Mouse (Mus musculus) midbrain, embryonic 16.5 days (tissue): ENCODE data around the gene Cacna1d. TPM values are rescaled to one million over a fixed set of nuclear protein-coding genes. Genes with fewer than 3 reads are reported as not detected.

Experiments
- ATAC-seq: fragments of 200-750 bp; cut with Nextera tagmentation; 2 replicates; pipeline ENCODE4 v1.8.0; 2017; ENCODE audit warnings: moderate TSS enrichment
- H3K27ac ChIP-seq: fragments of 300-500 bp; sonication (generic); 2 replicates; pipeline ENCODE4 v1.5.1; 2014; ENCODE audit warnings: mild to moderate bottlenecking, low read length, mixed read lengths
- H3K27me3 ChIP-seq: fragments of 300-500 bp; sonication (generic); 2 replicates; pipeline ENCODE4 v1.6.1; 2014; ENCODE audit warnings: low read depth, low read length, mixed read lengths; ENCODE audit not compliant: control insufficient read depth, insufficient read depth
- H3K36me3 ChIP-seq: fragments of 300-500 bp; sonication (generic); 2 replicates; pipeline ENCODE4 v1.6.1; 2014; ENCODE audit warnings: mild to moderate bottlenecking, low read length, moderate library complexity, mixed read lengths; ENCODE audit not compliant: control insufficient read depth, insufficient read depth
- H3K4me1 ChIP-seq: fragments of 300-500 bp; sonication (generic); 2 replicates; pipeline ENCODE4 v1.6.1; 2014; ENCODE audit warnings: mild to moderate bottlenecking, low read length, mixed read lengths; ENCODE audit not compliant: control insufficient read depth, insufficient read depth
- H3K4me2 ChIP-seq: fragments of 300-500 bp; sonication (generic); 2 replicates; pipeline ENCODE4 v1.6.1; 2014; ENCODE audit warnings: mild to moderate bottlenecking, low read length, mixed read lengths
- H3K4me3 ChIP-seq: fragments of 300-500 bp; sonication (generic); 2 replicates; pipeline ENCODE4 v1.5.1; 2014; ENCODE audit warnings: low read depth, mild to moderate bottlenecking, low read length, moderate library complexity, mixed read lengths
- H3K9ac ChIP-seq: fragments of 300-500 bp; sonication (generic); 2 replicates; pipeline ENCODE4 v1.6.1; 2014; ENCODE audit warnings: low read depth, low read length, mixed read lengths
- H3K9me3 ChIP-seq: fragments of 300-500 bp; sonication (generic); replicated peaks from 2 replicates; pipeline ENCODE4 v1.6.1; 2014; ENCODE audit warnings: mild to moderate bottlenecking, low read length, mixed read lengths; ENCODE audit not compliant: control insufficient read depth, poor library complexity, severe bottlenecking
- WGBS: fragments of 180-500 bp; shearing (Covaris S2); extraction: QIAGEN DNeasy Blood & Tissue Kit; methylation state at CpG from one replicate; pipeline ENCODE4 v1.1.7; 2014; 5-methylcytosine and 5-hydroxymethylcytosine counted together
- polyA plus RNA-seq: library from polyadenylated mRNA; unstranded; fragments of >200 nt; fragmentation: Nextera tagmentation; extraction: Ambion mirVana; gene quantifications from 2 replicates; pipeline ENCODE4 v1.2.1, GENCODE M21; 2015

Cacna1d gene
- polyA plus RNA-seq, 1 experiment from 2014 or later = 10.5 TPM

DNA sequence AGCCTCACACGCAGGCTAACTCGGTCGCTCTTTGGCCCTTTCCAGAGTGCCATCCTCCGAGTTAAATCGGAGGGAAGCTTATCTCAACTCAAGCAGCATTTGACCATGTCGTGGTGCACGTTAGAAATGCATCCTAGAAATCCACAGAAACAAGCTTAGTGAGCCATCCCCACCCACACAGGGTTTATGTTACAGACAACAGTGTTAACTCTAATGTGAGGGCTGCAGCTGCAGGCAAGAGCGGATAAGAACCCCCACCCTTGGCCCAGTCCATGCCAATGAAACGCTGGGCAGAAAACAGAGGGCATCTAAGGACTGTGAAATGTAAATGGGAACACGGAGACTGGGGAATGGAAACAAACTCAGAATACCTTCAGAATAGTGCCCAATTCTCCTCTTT, 206.8 kb downstream of the Cacna1d start:
- 77% methylated on average over 10 of the region's 10 CpGs for WGBS
- no peak for ATAC-seq
- no peak overlapping the region for H3K4me2 ChIP-seq
- no peaks in the 10 kb centered on the region for H3K4me1 ChIP-seq
- no peaks in the 10 kb centered on the region for H3K36me3 ChIP-seq
- H3K9me3 ChIP-seq = no peaks in the 10 kb centered on the region
- H3K27me3 ChIP-seq = no peaks in the 10 kb centered on the region
- no peak overlapping the region for H3K27ac ChIP-seq
- H3K4me3 ChIP-seq = no peak overlapping the region
- H3K9ac ChIP-seq = no peak overlapping the region

DNA sequence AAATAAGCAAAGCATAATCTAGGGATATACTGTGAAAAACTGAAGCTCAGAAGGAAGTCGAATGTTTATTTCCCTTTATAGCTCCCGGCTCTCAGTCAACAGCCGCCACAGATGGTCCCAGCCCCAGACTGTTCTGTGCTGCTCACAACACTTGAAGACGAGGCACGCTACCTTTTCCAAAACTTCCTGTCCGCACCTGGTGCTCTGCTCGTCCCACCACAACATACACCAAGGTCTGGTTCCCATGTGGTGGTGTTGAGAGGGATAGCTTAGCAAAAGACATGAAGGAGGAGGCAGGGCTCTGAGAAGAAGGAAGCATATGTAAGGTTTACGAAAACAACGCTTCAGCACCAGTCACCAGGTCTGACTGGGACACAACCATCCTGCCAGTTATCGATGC, 207.2 kb downstream of the Cacna1d start:
- Histone ChIP-seq H3K9ac (no peak overlapping the region), H3K27me3 (no peaks in the 10 kb centered on the region), H3K9me3 (no peaks in the 10 kb centered on the region), H3K4me3 (no peak overlapping the region), H3K4me1 (no peaks in the 10 kb centered on the region), H3K36me3 (no peaks in the 10 kb centered on the region), H3K27ac (no peak overlapping the region), H3K4me2 (no peak overlapping the region)
- 82% methylated on average over 10 of the region's 10 CpGs for WGBS
- ATAC-seq = no peak

DNA sequence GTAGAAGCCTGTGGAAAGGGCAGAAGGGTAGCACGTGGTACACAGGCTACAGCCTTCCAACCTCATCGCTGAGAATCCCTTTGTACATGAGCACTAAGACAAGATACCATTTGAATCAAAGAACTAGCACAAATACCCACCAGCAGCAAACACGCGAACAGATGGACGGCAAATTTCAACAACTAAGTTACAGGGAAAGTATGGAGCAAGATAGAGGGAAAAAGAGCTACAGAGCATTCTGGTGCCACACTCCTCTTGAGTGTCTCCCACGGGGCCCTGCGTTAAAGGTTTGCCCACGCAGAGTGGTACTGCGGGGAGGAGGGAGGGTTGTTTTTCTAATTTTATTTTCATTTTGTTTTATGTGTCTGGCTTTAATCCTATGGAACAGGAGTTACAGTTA, 215.7 kb downstream of the Cacna1d start:
- 86% methylated on average over 9 of the region's 9 CpGs for WGBS
- H3K27ac ChIP-seq = no peak overlapping the region
- no peak for ATAC-seq
- H3K4me2 ChIP-seq = no peak overlapping the region
- H3K4me1 ChIP-seq = no peaks in the 10 kb centered on the region; the same call in 1 of the 2 replicates
- no peak overlapping the region for H3K4me3 ChIP-seq
- H3K9me3 ChIP-seq = no peaks in the 10 kb centered on the region
- H3K27me3 ChIP-seq = no peaks in the 10 kb centered on the region
- H3K36me3 ChIP-seq = no peaks in the 10 kb centered on the region
- no peak overlapping the region for H3K9ac ChIP-seq

DNA sequence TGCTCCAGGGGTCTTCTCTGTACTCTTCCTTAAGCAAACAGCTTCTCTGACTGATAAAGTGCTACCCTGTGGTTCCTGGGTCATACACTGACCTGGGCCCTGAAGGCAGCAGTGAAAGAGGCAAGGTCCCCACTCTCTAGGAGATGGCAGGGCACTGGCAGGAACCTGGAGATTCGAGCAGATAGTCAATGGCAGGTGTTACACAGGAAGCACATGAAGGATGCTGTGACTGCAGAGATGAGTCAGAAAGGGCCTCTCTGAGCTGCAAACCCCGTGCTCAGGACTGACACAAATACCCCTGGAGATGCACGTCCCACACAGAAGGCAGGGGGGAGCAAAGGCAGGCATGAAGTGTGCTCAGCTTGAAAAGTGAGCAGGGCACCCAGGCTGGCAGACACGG, 218.3 kb downstream of the Cacna1d start:
- H3K9ac ChIP-seq = no peak overlapping the region
- H3K36me3 ChIP-seq = no peaks in the 10 kb centered on the region
- H3K4me2 ChIP-seq = no peak overlapping the region
- no peak overlapping the region for H3K4me3 ChIP-seq
- H3K4me1 ChIP-seq = no peaks in the 10 kb centered on the region; the same call in 1 of the 2 replicates
- H3K27ac ChIP-seq = no peak overlapping the region
- no peaks in the 10 kb centered on the region for H3K27me3 ChIP-seq
- WGBS = 76% methylated on average over 4 of the region's 4 CpGs
- ATAC-seq = no peak
- no peaks in the 10 kb centered on the region for H3K9me3 ChIP-seq

DNA sequence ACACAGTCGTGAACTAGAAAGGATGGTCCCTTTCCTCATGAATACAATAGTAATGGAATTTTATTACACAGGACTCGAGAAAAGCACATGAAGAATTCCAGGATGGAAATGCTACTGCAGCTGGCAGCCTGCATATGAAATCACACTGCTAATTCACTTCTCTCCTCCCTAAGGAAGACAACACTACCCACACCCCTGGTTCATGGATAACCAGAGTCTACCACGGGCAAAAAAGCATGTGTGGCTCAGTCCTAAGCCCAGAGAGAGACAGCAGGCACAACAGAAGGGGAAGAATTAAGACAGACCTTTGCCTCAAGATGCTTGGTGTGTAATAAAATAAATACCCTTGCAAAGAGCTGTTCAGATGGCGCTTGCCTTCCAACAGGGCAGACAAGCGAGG, 218.7 kb downstream of the Cacna1d start:
- no peaks in the 10 kb centered on the region for H3K27me3 ChIP-seq
- H3K4me1 ChIP-seq = no peaks in the 10 kb centered on the region; the same call in 1 of the 2 replicates
- no peak overlapping the region for H3K4me2 ChIP-seq
- ATAC-seq = no peak
- H3K27ac ChIP-seq = no peak overlapping the region; the same call in 1 of the 2 replicates
- no peaks in the 10 kb centered on the region for H3K36me3 ChIP-seq
- no peaks in the 10 kb centered on the region for H3K9me3 ChIP-seq
- H3K4me3 ChIP-seq = no peak overlapping the region
- H3K9ac ChIP-seq = no peak overlapping the region
- 79% methylated on average over 5 of the region's 5 CpGs for WGBS

DNA sequence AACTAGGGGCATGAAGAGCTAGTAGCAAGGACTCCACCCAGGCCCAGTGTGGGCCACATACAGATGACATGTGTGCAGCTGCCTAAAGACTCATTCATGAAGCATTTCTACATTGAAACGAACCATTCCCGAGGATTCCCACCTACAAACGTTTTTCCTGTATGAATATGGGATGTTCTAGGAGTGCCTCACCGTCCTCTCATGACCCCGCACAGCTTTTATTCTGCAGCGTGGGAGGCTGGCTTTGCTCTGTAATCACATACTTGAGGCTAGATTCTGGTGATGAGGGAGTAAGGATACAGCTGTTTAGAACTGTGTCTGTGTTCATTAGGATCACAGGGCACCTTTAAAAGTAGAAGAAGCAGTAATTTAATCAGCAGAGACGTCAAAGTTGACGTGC, 219.4 kb downstream of the Cacna1d start:
- WGBS = 82% methylated on average over 8 of the region's 8 CpGs
- Histone ChIP-seq H3K4me3 (no peak overlapping the region), H3K4me1 (no peaks in the 10 kb centered on the region; the same call in 1 of the 2 replicates), H3K27me3 (no peaks in the 10 kb centered on the region), H3K9me3 (no peaks in the 10 kb centered on the region), H3K27ac (no peak overlapping the region), H3K9ac (no peak overlapping the region), H3K4me2 (no peak overlapping the region), H3K36me3 (no peaks in the 10 kb centered on the region)
- no peak for ATAC-seq

DNA sequence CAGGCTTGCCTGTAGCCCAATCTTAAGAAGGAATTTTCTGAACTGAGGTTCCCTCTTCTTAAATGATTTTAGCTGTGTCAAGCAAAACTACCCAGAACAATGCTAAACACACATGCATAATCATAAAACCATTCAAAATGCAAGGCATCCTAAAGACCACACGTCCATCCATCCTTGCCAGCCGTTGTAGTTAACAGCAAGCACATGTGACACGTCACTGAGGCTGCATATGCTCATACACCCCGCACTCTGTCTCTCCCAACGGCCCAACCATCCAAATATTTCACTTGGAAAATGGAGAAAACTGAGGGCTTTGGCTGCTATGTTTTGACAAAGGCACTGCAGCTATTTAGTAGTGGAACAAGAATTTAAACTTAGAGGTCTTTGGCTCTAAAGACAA, 220.9 kb downstream of the Cacna1d start:
- no peak for ATAC-seq
- 85% methylated on average over 5 of the region's 5 CpGs for WGBS
- H3K36me3 ChIP-seq = no peaks in the 10 kb centered on the region

DNA sequence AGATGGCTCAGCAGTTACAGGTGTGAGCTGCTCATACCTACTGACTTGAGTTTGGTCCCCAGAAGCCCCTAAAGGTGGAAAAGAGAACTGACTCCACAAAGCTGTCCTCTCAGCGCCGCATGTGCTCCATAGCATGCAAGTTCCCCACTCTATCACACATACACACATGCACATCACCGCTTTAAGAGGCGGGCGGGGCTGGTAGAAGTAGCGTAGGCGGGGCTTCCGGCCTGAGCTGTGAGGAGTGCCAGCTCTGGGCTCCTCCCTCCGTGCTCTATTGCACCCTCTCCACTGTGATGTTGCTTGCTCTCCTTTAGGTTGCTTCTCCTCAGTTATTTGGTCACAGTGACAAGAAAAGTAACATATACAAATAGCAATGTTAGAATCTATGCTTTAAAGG, 225.5 kb downstream of the Cacna1d start:
- no peak overlapping the region for H3K4me3 ChIP-seq
- ATAC-seq = no peak

More for the DNA sequence above, 220.9 kb downstream of the Cacna1d start:
- no peak overlapping the region for H3K27ac ChIP-seq
- H3K4me1 ChIP-seq = no peaks in the 10 kb centered on the region; the same call in 1 of the 2 replicates
- no peak overlapping the region for H3K4me2 ChIP-seq
- H3K9me3 ChIP-seq = no peaks in the 10 kb centered on the region
- H3K27me3 ChIP-seq = no peaks in the 10 kb centered on the region
- H3K4me3 ChIP-seq = no peak overlapping the region
- H3K9ac ChIP-seq = no peak overlapping the region

DNA sequence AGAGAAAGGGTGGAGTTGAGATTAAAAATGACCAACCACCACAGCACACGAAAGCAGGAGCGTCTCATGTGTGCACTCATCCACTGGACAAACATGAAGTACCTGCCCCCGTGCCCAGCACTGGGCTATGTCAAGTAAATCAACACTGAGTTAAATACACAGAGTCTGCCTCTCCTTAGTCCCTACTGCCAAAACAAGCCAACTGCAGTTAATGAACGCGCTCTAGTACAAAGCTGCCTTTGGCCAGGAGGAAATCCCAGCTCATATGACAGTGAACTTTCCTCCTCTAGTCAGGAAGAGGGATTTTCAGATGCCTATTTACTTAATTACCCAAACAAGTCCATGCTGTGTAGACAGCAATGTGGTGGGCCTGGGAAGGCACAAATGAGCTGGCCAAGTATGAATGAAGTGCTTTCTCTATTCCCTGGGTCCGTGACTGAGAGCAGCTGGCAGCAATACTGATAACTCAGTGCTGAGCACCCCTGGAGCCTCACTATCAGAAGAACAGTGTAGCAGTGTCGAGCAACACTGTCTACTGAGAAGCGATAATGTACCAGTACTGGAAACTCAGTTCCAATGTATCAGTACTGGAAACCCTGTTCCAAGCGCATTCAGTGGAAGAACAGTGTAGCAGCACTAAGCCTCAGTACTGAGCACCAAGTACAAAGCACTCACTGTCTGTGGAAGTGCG, 229.5 kb downstream of the Cacna1d start:
- H3K9ac ChIP-seq = no peak overlapping the region
- H3K9me3 ChIP-seq = no peaks in the 10 kb centered on the region
- no peak overlapping the region for H3K4me3 ChIP-seq
- H3K27me3 ChIP-seq = no peaks in the 10 kb centered on the region
- 89% methylated on average over 10 of the region's 10 CpGs for WGBS
- H3K27ac ChIP-seq = no peak overlapping the region
- ATAC-seq = no peak
- H3K4me1 ChIP-seq = peaks cover 6% of the 10 kb centered on the region
- H3K4me2 ChIP-seq = no peak overlapping the region
- no peaks in the 10 kb centered on the region for H3K36me3 ChIP-seq

More for the DNA sequence above, 225.5 kb downstream of the Cacna1d start:
- Histone ChIP-seq H3K9me3 (no peaks in the 10 kb centered on the region), H3K9ac (no peak overlapping the region), H3K4me1 (no peaks in the 10 kb centered on the region), H3K4me2 (no peak overlapping the region), H3K36me3 (no peaks in the 10 kb centered on the region), H3K27me3 (no peaks in the 10 kb centered on the region), H3K27ac (no peak overlapping the region)
- WGBS = 80% methylated on average over 9 of the region's 9 CpGs
